Mouse (Mus musculus): ENCODE measurements at regions not wholly inside any gene's neighbourhood (a gene's known extent, or its start where the extent isn't known, plus 50 kb on each side); places are given as distances from the start of the nearest gene placed in this dataset.

GRCm38 (mm10) chr2:63405405-63405804, 221.3 kb upstream of the Kcnh7 start:
- TF ChIP-seq EP300 (IDR thresholded peaks at IDR 0.05; ENCODE audit: insufficient read depth, low read depth, low read length) (no peak), POLR2A (IDR thresholded peaks at IDR 0.05; ENCODE audit: insufficient read depth, low read depth, low read length) (no peak), CTCF (IDR thresholded peaks at IDR 0.05) (no peak)

Data from heart, adult 2 months (tissue).